Mouse (Mus musculus) adipocyte (in vitro differentiated cells): ENCODE measurements at regions not wholly inside any gene's neighbourhood (a gene's known extent, or its start where the extent isn't known, plus 50 kb on each side); places are given as distances from the start of the nearest gene placed in this dataset.

ENCODE experiments used
- DNase-seq: peaks from one replicate; pipeline ENCODE4 v3.0.0-alpha.2; 2016; ENCODE audit warnings: low spot score

DNA sequence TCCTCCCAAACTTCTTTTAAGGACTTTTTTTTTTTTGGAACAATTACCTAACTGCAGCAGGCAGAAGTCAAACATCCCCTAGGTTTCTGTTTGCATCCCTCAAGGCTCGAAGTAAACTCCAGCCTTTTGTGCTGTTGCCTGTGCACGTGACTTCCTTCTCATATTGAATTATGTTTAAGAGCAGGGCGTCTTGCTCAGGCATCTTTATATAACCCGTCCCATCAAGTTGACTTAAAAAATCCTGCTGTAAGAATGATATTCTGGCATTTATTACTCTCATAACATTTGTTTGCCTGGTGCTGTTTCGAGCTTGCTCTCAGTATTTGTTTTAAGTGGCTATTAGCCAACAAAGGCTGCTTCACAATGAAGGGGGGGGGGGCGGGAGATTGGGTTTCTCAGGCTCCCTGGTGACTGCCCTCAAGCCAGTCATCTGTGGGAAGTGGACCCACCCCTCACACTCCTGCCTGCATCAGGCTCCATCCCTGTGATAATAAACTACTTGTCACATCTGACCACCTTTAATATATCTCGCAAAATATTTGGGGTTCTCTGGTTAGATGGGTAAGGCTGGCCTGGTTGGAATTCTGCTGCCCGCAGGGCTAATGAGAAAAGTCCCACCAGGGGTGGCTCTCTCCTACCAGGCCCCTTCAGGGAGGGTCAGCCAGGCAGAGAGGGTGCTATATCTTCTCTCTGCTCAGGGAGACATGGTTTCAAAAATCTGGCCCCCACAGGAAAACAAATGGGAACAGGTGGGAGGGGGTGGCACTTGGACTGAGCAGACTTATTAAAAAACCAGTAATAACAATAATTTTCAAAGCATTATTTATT is 277.1 kb upstream of the Atp5g3 start:
- DNase-seq = no peak

DNA sequence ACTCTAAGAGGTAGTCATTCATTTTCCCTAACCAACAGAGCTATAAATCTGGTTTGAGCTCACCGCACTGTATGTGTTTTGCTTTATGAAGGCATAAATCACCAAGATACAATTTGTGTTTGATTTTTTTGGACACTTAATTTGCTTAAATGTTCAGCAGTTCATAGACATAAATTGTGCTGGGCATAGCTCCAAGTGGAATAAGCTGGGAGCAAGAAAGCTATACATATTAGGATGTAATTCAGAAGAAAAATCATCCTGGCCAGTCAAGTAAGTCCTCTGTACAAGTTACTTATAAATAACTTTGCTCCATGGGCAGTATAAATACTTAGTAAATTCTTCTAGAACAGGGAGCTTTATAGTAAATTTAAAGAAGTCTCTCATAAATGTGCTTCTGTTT is 267.0 kb upstream of the Atp5g3 start:
- DNase-seq = no peak

DNA sequence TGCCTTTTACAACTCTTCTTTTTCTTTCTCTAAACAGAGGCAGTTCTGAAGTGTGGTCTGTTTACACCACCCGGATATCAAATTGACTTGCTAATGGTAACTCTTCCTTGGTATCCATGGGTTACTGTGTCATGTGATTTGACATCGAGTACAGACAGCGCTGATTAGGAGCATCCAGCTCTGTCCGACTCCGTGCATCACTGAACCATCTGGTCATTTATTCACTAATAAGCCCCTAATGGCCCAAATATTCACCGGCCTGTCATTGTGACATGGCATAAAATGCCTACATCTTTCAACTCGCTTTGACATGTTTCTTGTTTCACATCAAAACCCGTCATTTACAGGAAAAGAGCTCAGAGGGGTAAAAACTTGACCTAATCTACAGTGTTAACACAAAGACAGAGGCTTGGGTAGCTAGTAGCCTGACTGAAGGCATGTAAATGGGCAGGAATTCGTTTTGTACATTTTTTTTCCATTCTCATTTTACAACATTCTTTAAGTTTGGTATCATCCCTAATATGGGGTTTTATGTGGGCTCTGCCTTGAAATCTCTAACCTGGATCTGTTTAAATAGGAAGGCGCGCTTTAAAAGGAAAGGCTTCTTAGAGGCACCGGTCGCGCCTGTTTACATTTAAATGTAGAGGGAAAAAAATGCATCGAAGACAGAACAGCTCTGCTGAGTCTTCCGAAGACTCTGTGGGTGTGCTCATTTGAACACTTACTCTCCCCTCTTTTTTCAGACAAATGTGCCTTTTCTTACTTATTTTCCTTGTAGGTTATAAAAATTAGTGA is 257.8 kb upstream of the Atp5g3 start:
- DNase-seq = no peak

DNA sequence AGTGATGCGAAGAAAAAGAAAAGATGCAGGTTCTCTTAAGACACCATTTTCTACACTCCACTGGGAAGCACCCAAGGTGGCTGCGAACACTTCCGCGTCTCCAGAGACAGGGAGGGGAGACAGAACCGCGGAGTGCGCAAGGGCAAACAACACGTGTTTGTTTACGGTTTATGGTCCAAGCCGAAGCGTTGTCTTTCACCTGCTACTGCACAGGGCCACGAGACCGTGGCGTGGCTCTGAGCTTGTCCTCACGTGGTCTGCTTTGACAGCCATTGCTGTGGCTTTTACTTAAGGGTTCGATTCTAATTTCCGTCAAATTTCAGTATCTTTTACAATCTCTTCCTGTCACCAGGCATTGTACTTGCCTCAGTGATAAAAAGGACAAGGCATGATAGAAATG is 257.2 kb upstream of the Atp5g3 start:
- DNase-seq = no peak

DNA sequence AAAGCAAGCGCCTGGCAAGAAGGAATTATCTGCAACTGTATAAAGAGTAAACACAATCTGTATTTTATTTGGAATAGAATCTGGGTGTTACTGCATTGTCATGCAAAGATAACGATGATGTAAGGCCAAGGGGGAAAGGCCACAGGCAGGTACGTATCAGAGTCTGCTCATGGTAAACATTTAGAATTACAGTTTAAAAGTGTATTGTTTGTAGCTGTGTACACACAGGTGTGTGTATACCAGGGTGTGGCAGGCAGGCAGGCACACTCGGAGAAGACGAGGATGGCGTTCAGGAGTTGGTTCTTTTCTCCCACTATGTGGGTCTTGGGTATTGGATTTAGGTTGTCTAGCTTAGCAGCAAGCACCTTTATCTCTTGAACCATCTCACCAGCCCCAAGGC is 242.9 kb upstream of the Atp5g3 start:
- DNase-seq = no peak

DNA sequence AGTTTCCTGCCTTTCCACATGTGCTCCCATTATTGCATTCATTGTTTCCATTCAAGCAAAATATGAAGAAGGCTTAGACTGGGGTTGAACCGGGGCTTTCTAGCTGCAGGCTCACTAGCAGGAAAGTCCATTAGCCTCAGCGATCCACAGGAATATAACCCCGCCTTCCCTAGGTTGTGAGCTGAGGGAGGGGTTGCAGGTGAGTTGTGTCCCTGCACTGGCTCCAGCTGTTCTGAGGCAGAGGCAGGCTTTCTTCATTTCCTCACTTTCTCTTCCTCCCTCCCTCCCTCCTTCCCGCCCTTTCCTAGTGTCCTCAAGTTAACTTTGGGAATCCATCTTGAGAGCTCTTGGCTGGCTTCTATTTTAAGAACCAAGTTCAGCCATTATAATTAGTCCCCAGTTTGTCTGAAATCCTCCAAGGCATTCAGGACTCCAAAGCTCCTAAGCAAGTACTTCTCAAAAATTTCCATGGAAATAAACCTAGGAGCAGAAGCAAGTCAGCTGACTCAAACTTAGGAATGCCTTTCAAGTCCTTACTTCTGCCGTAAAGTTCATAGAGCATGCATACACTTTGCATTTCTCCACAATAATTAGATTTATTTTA is 242.2 kb upstream of the Atp5g3 start:
- no peak for DNase-seq

DNA sequence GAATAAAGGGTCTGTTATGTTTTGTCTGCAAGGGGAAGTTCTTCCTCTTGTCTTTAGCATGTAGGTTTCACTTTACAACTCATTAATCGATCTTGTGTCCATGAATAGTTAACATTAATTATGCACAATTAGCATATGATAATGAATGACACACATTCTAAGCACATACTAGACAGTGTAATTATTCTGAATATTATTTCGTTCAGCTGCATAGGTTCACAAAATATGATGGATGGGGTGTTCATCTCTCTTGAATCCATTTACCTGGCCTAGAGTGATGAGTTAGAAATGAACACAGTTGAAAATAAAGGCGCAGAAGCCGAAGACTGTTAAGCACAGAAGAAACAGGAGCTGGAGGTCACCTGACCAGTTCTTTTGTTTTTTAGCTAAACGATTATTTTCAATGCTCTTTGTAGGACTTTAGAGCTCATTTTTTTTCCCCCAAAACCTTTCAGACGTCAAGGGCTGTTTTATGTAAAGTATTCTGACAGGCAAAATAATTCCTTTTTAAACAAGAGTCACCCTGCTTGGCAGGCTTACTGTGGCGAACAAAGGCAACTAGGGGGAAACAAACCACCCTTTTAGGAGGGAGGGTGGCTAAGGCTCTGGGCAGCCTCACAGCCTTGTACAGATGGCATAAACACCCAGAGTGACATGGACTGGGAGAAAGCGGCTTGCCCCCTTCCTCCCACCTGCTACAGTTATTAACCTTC is 241.6 kb upstream of the Atp5g3 start:
- DNase-seq = no peak

DNA sequence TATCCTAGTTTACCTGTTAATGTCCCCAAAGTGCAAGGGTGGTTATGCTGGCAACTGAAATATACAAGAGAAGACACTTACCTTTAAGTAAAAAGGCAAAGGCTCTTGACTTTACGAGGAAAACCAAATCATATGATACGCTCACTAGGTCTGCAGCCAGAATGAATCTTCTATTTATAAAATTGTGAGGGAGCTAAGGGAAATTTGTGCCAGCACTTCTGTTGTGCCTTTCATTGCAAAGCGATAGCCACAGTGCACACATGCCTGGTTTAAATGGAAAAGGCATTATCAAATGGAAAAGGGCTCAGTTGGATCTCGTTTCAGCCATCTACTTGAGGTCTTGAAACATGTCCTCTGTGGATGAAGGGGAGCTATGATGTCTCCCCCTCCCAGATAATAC is 236.1 kb upstream of the Atp5g3 start:
- no peak for DNase-seq

DNA sequence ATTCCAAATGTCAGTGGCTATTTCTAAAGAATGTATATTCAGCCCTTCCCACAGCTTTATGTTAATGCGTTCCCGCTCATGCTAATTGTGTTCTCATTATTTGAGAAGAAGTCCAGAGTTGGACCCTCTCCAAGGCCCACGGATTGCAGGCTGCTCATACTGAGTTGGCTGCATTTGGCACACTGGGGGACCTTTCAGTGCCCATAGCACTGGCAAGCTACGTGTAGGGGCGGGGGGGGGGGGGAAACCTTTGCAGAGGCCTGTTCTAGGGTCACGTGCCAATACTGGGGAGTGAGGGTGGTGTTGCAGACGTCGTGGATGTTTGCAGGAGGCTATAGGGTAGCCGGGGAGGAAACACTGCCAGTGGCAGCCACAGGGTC is 225.5 kb upstream of the Atp5g3 start:
- no peak for DNase-seq

DNA sequence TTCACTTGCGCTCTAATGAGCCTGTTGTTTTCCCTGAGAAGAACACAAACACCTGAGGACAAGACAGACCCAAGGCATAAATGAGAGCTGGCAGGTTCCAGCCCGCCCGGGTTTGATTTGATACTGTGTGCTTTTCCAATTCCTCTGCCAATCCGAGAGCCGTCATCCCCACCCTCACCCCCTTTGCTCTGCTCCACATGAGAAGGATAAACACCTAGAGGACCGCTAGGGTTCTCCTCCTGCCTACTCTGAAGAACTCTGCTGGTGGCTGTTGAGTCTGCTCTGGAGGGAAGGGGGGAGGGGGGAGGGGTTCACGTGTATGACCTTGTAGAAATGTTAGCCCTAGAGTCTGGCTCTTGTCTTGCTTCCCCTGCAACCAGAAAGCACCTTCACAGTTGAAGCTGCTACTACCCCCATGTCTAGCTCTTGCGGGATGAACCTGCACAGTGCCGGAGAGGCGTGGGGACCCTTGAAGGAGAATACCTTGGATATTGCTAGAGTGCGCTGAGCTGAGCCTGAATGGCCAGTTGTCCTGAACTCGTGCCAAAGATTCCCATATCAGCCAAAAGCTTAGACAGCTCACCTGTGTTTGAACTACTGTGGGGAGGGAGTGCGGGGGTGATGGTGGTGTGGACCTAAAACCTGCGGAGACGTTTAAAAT is 225.0 kb upstream of the Atp5g3 start:
- no peak for DNase-seq

DNA sequence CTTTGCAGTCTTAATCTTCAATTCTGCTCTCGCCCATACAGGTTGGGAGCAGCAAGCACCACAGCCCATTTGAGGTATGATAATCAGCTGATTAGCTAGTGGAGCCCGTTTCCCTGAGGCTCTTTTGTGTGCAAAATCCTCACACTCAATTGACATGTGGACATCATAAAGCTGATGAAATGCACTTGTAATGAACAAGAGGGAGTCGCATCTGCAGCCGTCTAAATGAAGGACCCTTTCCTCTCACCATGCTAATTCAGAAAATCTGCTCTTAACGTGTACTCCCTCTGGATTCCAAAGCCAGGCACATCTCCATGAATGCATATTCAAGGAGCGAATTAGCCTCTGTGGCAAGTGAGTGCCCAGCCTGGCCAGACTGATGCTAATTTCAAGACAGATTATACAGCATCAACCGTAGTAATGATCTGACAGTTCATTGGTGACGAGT is 219.0 kb upstream of the Atp5g3 start:
- DNase-seq = no peak

DNA sequence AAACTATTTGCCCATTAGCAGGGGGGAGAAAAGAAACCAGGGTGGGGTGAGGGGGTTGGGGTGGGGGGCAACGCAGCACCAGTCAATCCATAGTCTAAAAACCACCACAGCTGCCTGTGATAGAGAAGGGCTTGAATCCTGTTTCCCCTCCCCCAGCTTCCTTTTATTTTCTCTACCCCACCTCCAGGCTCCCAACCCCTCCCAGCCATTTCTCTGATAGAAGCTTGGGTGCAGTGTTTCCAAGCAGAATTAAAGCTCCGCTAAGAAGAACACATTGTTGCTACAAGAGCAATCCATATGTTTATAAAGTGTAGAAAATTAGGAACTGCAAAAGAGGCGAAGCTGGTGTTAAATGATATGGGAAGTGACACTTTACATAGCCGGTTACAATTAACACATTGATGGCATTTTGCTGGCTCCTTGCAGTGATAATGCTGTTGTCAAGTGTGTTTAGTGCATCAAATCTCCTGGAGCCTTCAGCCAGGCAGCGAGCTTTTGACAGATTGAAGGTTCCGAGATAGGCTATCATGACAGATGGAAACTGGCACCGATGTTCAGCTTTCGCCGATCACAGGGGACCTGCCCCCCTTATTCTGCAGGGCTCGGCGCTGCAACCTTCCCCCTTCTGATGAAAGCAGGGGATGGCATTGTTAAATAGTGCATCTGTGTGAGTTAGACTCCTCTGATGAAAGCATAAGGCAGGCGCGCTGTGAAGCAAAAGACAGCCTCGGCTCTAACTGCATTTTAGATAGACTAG is 217.8 kb upstream of the Atp5g3 start:
- DNase-seq = no peak

DNA sequence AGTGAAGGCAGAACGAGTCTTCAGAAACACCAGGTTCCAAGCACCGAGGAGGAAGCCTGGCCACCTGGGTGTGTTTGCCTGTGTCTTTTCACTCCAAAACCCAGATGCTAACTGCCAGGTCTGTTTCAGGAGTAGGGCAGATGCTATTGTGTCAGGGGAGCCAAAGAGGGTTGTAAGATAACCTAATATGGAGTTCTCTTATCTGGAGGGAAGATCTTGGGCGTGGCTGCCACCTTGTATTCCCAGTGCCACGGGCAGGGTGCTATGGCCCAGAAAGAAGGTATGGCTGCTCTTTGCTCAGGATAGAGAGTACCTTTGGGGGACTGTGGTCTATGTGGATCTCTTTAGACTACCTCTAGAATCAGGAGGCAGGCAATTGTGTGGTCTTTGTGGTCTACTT is 216.0 kb upstream of the Atp5g3 start:
- DNase-seq = no peak

DNA sequence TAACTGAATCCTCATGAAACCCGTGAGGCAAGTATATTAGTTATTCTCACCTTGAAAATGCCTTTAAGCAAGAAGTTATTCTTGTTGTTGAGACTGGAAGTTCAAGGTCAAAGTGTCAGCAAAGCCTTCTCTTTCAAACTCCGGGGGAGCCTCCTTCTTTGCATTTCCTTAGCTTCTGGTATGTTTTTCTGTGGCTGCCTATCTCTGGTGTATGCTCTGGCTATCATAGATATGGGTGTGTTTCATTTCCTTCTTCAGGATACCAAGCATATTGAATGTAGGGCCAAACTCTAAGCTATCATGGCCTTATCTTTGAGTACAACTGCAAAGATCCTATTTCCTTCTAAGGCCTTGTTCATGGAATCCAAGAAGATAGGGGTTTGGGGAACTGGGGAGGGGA is 213.1 kb upstream of the Atp5g3 start:
- no peak for DNase-seq

DNA sequence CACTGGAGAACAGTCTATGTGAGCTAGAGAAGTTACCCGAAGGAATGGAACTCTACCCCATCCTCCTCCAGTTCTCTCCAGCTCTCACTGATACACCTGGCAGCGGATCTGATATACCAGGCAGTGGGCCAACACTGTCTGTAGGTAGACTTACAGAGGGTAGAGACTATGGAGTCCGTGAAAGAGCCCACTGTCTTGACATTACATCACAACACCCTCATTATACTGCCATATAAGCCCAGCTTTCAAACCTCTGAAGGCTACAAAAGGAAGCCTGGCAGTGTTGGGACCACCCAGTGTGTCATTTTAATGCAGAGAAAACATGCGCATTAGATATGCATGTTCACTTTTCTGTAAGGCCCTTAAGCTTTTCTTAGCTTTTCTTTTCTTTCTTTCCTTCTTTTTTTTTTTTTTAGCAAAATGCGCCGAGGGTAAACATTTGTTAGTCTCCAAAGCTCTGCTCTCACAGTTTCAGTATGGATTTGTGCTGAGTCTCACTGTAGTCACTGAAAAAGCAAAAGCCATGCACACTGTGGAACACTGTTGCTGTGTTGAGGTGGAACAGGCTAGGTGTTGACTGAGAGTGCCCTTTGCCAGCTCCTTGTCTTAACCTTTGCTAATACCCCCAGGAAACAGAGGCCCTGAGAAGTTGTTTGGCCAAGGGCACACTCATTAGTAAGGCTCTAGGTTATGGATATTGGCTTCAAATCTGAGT is 212.4 kb upstream of the Atp5g3 start:
- no peak for DNase-seq

DNA sequence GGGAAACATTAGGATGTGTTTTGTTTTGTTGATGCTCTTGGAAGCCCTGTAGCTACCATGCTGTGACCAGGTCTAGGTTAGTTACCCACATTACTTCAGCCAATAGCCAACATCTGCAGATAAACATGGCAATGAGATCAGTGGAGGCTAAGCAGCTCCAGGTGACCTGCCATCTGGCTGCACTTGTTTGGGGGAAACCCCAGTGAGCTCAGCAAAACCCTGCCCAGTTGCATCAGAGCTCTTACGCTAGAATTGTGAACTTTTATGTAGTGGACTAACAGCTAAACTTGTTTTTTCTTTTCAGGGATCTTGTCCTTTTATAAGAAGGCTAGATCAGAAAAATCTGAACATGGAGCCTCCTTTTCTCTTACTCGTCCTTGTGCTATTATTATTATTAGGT is 211.8 kb upstream of the Atp5g3 start:
- no peak for DNase-seq

DNA sequence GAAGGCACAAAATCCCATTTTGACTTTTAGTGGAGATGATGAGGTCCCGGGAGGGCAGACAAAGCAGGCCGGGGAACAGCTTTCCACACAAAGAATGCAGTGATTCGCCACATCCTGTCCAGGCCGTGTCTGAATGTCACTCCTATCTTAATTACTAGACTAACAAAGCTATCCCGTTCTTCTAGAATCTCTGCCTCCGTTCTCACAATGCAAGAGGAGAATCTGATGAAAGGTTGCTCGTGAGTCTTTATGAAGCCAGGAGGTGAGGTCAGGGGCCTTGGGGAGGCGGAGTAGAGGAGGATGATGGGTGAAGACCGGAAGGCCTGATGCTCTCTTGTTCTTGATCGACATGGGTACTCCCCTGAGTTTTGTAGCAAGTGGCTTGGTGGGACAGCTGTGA is 208.9 kb upstream of the Atp5g3 start:
- no peak for DNase-seq

DNA sequence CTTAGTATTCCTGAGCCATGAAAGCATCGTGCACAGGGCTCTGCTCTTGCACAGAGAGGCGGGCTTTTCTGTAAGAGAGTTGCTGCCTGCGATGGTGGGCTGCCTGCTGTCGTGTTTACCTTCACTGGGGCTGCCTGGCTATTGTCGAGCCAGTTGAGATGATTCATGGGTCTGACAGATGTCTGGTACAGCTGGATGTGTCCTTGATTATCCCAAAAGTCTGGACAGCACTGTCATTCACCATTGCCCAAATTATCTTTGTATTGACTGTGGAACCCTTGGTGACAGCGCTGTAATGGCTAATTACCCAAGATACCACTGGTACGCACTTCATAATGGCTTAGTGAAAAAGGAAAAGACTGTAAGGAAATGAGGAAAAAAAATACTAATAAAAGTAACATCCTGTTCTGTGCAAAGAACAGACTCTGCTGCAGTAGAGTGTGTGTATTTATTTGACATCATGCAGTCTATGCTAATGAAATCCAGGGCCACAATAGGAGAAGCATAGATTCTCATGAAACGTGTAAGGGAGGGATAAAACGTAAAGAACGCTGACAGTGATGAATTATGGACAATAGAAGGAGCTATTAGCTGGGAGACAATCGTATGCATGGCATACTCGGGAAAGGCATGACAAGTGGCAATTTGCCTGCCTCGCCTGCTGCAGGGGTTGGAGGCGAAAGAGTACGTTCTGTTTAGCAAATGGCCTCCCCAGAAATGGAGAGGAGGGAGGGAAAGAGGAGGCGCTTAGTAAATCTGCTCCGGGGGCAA is 208.2 kb upstream of the Atp5g3 start:
- DNase-seq = no peak

DNA sequence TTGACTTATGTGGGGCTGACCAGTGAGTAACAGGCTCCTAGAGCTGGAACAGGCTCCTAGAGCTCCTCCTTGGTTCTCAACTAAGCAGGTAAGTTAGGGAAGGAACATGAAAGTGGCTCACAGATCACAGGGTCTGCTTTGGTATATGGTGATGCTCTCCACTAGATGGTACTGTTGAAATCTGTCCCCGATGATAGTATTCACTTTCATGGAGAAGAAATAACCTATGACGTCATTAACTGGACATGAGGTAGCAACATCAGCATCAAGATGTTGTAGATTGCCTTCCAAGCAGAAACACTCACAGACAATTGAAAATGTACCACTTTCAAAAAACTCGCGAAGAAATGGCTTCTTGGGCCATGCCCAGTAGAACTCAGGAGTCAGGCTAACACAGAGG is 195.3 kb upstream of the Atp5g3 start:
- no peak for DNase-seq
